Mouse (Mus musculus): Measurements from ENCODE around the gene Apoa2. TPM values are rescaled to one million over a fixed set of nuclear protein-coding genes. Genes with fewer than 3 reads are reported as not detected.

Apoa2 gene
- total RNA-seq, 2 experiments from 2014 or later: 1.6 to 4.0 TPM

- DNase-seq: no peak
- intact Hi-C loops (cut with DNase I): no loop called here
Observed at GRCm38 (mm10) chr1:171203471-171204248, 21.2 kb upstream of the Apoa2 start.

- intact Hi-C loops (cut with DNase I): no loop called here
- DNase-seq: no peak
Observed at GRCm38 (mm10) chr1:171204249-171204644, 20.6 kb upstream of the Apoa2 start.

GRCm38 (mm10) chr1:171205704-171206493 lies 19.0 kb upstream of the Apoa2 start:
- no peak for DNase-seq
- intact Hi-C loops (cut with DNase I): no loop called here

- no peak for DNase-seq
- intact Hi-C loops (cut with DNase I): no loop called here
Observed at GRCm38 (mm10) chr1:171209409-171209808, 15.4 kb upstream of the Apoa2 start.

GRCm38 (mm10) chr1:171212854-171213253 lies 12.0 kb upstream of the Apoa2 start:
- DNase-seq: no peak

GRCm38 (mm10) chr1:171213801-171214496 lies 10.9 kb upstream of the Apoa2 start, which contains the start of gene Nr1i3:
TSS of gene Nr1i3 (plus strand) at chr1:171213970.
- intact Hi-C loops (cut with DNase I): no loop called here
- DNase-seq: no peak

More at GRCm38 (mm10) chr1:171212854-171213253, 12.0 kb upstream of the Apoa2 start:
- intact Hi-C loops (cut with DNase I): no loop called here

- no peak for DNase-seq
- intact Hi-C loops (cut with DNase I): no loop called here
Observed at GRCm38 (mm10) chr1:171216241-171216955, 8.5 kb upstream of the Apoa2 start.

- intact Hi-C loops (cut with DNase I): loop anchor here (1.0 to 2.0 kb wide), 2 partner anchors 57 to 104 kb away; no protein-coding TSS in a partner anchor
- peak; percentile 88 to 92 for DNase-seq
Observed at GRCm38 (mm10) chr1:171220871-171221270, 4.0 kb upstream of the Apoa2 start.

GRCm38 (mm10) chr1:171221281-171222193 lies 3.3 kb upstream of the Apoa2 start:
- intact Hi-C loops (cut with DNase I): loop anchor here (1.0 to 2.0 kb wide), 4 partner anchors 17 to 105 kb away; no protein-coding TSS in a partner anchor
- DNase-seq: no peak

- intact Hi-C loops (cut with DNase I): loop anchor here (2.0 kb wide), 2 partner anchors 16 to 34 kb away; no protein-coding TSS in a partner anchor
- DNase-seq: peak; percentile 87 to 88
Observed at GRCm38 (mm10) chr1:171222238-171223155, 2.4 kb upstream of the Apoa2 start, which contains the start of gene Tomm40l. TSS of gene Tomm40l (minus strand) at chr1:171222514.

GRCm38 (mm10) chr1:171223168-171223567 lies 1.7 kb upstream of the Apoa2 start:
- no peak for DNase-seq
- intact Hi-C loops (cut with DNase I): loop anchor here (2.0 kb wide), 2 partner anchors 16 to 34 kb away; no protein-coding TSS in a partner anchor

GRCm38 (mm10) chr1:171223796-171224195 lies 1.1 kb upstream of the Apoa2 start:
- intact Hi-C loops (cut with DNase I): loop anchor here (2.0 kb wide), 3 partner anchors 15 to 59 kb away; no protein-coding TSS in a partner anchor
- DNase-seq: no peak

- DNase-seq: no peak
- intact Hi-C loops (cut with DNase I): no loop called here
Observed at GRCm38 (mm10) chr1:171226780-171227179, 1.9 kb downstream of the Apoa2 start.

GRCm38 (mm10) chr1:171227879-171228278 lies 3.0 kb downstream of the Apoa2 start:
- intact Hi-C loops (cut with DNase I): no loop called here

GRCm38 (mm10) chr1:171229750-171230149 lies 4.9 kb downstream of the Apoa2 start:
- no peak for DNase-seq
- intact Hi-C loops (cut with DNase I): no loop called here

More at GRCm38 (mm10) chr1:171227879-171228278, 3.0 kb downstream of the Apoa2 start:
- no peak for DNase-seq

- intact Hi-C loops (cut with DNase I): no loop called here
Observed at GRCm38 (mm10) chr1:171230215-171230614, 5.4 kb downstream of the Apoa2 start.

GRCm38 (mm10) chr1:171231844-171232243 lies 7.0 kb downstream of the Apoa2 start:
- no peak for DNase-seq
- intact Hi-C loops (cut with DNase I): no loop called here

More at GRCm38 (mm10) chr1:171230215-171230614, 5.4 kb downstream of the Apoa2 start:
- DNase-seq: no peak

All from heart, postnatal 14 days (tissue).